In the genomic region with DNA sequence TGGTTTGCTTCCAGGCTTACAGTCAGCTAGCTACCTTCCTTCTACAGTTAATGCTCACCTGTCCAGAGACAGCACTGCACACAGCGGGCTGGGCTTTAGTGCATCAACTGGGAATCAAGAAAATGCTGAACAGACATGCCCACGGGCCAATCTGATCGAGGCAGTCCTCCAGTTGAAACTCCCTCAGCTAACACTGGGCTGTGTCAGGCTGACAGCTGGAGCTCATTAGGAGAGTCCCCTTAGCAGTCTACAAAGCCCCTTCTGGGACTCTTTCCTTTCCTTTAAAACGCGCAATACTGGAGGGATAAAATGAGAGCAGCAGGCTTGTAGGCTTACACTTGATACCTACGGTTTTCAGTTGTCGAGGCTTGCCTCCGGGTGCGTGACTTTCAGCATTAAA, we compare ENCODE assay signal across 13 mouse cellular contexts. TPM values are rescaled to one million over a fixed set of nuclear protein-coding genes. Genes with fewer than 3 reads are reported as not detected.
DNase-seq lines count a peak whose midpoint lies in the region; ATAC-seq and TF ChIP-seq lines count a peak whose summit lies in the region.
"Had no signal": no experiment of that assay in that cellular context is flagged by ENCODE, and none has a peak within 500 bp of the region (broad histone marks: within the 10 kb centered on the region; RNA-seq: fewer than 3 reads in every experiment).

No protein-coding gene starts in this region.

- no peak for ATAC-seq in hindbrain, embryonic 11.5 days (ENCODE audit: low FRiP score)
- no peak for ATAC-seq in hindbrain, embryonic 16.5 days
- peak; percentile 88 for ATAC-seq in embryonic facial prominence, embryonic 11.5 days (replicated peaks; ENCODE audit: insufficient number of reproducible peaks, low FRiP score, low TSS enrichment, low read depth)
- ATAC-seq in limb, embryonic 13.5 days (ENCODE audit: low FRiP score, low read depth): peak; percentile 87
- ATAC-seq in lung, postnatal 0 days: no peak

- H3K9ac ChIP-seq in hindbrain, embryonic 11.5 days (ENCODE audit: low read depth, low read length): no peak overlapping the region
- no peak overlapping the region for H3K9ac ChIP-seq in hindbrain, embryonic 16.5 days (ENCODE audit: low read depth, low read length)
- no peak overlapping the region for H3K9ac ChIP-seq in embryonic facial prominence, embryonic 11.5 days (replicated peaks; ENCODE audit: low read length)
- H3K9ac ChIP-seq in limb, embryonic 13.5 days: no peak overlapping the region
- H3K9ac ChIP-seq in lung, postnatal 0 days (replicated peaks; ENCODE audit: low read depth): no peak overlapping the region
- H3K9ac ChIP-seq: liver, embryonic 13.5 days had no signal

- no peak overlapping the region for H3K4me3 ChIP-seq in hindbrain, embryonic 11.5 days (ENCODE audit: low read depth, low read length)
- no peak overlapping the region for H3K4me3 ChIP-seq in hindbrain, embryonic 16.5 days (ENCODE audit: low read length)
- H3K4me3 ChIP-seq in embryonic facial prominence, embryonic 11.5 days (ENCODE audit: low read depth, low read length): no peak overlapping the region
- H3K4me3 ChIP-seq in limb, embryonic 13.5 days: peak overlapping the region; percentile 28
- H3K4me3 ChIP-seq in lung, postnatal 0 days (ENCODE audit: low read depth, low read length): no peak overlapping the region
- H3K4me3 ChIP-seq: layer of hippocampus, adult 2 months; liver, embryonic 13.5 days; myocyte had no signal

- 58% methylated on average over 9 of the region's 9 CpGs for WGBS in hindbrain, embryonic 11.5 days
- WGBS in hindbrain, embryonic 16.5 days: 61% methylated on average over 9 of the region's 9 CpGs
- 24% methylated on average over 9 of the region's 9 CpGs for WGBS in embryonic facial prominence, embryonic 11.5 days
- WGBS in limb, embryonic 13.5 days: 10% methylated on average over 9 of the region's 9 CpGs
- WGBS in lung, postnatal 0 days: 63% methylated on average over 9 of the region's 9 CpGs

- no peak for TF ChIP-seq EP300 in lung, postnatal 0 days (IDR thresholded peaks at IDR 0.05)

- no peak overlapping the region for H3K27ac ChIP-seq in hindbrain, embryonic 11.5 days (ENCODE audit: low read depth, low read length)
- H3K27ac ChIP-seq in hindbrain, embryonic 16.5 days (ENCODE audit: low read depth, low read length): no peak overlapping the region
- no peak overlapping the region for H3K27ac ChIP-seq in embryonic facial prominence, embryonic 11.5 days (replicated peaks; ENCODE audit: low read depth, low read length)
- H3K27ac ChIP-seq in limb, embryonic 13.5 days: peak overlapping the region; percentile 39; the same call in 1 of the 2 replicates
- H3K27ac ChIP-seq in lung, postnatal 0 days (ENCODE audit: low read length): no peak overlapping the region
- H3K27ac ChIP-seq: layer of hippocampus, adult 2 months; liver, embryonic 13.5 days had no signal

- no peak for TF ChIP-seq CTCF in lung, postnatal 0 days (IDR thresholded peaks at IDR 0.05)

- no peaks in the 10 kb centered on the region for H3K9me3 ChIP-seq in hindbrain, embryonic 11.5 days (ENCODE audit: control insufficient read depth, low read length)
- H3K9me3 ChIP-seq in hindbrain, embryonic 16.5 days (ENCODE audit: control insufficient read depth, low read length): no peaks in the 10 kb centered on the region
- no peaks in the 10 kb centered on the region for H3K9me3 ChIP-seq in embryonic facial prominence, embryonic 11.5 days (replicated peaks; ENCODE audit: control insufficient read depth, low read length)
- no peaks in the 10 kb centered on the region for H3K9me3 ChIP-seq in limb, embryonic 13.5 days
- H3K9me3 ChIP-seq in lung, postnatal 0 days (ENCODE audit: low read length): no peaks in the 10 kb centered on the region
- H3K9me3 ChIP-seq: liver, embryonic 13.5 days had no signal

- no peaks in the 10 kb centered on the region for H3K36me3 ChIP-seq in hindbrain, embryonic 11.5 days (ENCODE audit: control insufficient read depth, insufficient read depth, low read length)
- H3K36me3 ChIP-seq in hindbrain, embryonic 16.5 days (ENCODE audit: control insufficient read depth, insufficient read depth, low read length): no peaks in the 10 kb centered on the region
- H3K36me3 ChIP-seq in embryonic facial prominence, embryonic 11.5 days (replicated peaks; ENCODE audit: control insufficient read depth, insufficient read depth, low read depth, low read length): no peaks in the 10 kb centered on the region
- no peaks in the 10 kb centered on the region for H3K36me3 ChIP-seq in limb, embryonic 13.5 days
- H3K36me3 ChIP-seq in lung, postnatal 0 days (ENCODE audit: insufficient read depth, low read length): no peaks in the 10 kb centered on the region
- H3K36me3 ChIP-seq: liver, embryonic 13.5 days had no signal

- H3K27me3 ChIP-seq in hindbrain, embryonic 11.5 days (ENCODE audit: control insufficient read depth, insufficient read depth, low read length): no peaks in the 10 kb centered on the region
- no peaks in the 10 kb centered on the region for H3K27me3 ChIP-seq in hindbrain, embryonic 16.5 days (replicated peaks; ENCODE audit: control insufficient read depth, insufficient read depth, low read length)
- H3K27me3 ChIP-seq in embryonic facial prominence, embryonic 11.5 days (ENCODE audit: control insufficient read depth, insufficient read depth, low read length): no peaks in the 10 kb centered on the region
- H3K27me3 ChIP-seq in limb, embryonic 13.5 days: no peaks in the 10 kb centered on the region
- no peaks in the 10 kb centered on the region for H3K27me3 ChIP-seq in lung, postnatal 0 days (replicated peaks; ENCODE audit: insufficient read depth, low read length)
- H3K27me3 ChIP-seq: liver, embryonic 13.5 days had no signal

- H3K4me2 ChIP-seq in hindbrain, embryonic 11.5 days (replicated peaks; ENCODE audit: low read depth, low read length): no peak overlapping the region
- no peak overlapping the region for H3K4me2 ChIP-seq in hindbrain, embryonic 16.5 days (ENCODE audit: low read length)
- peak overlapping the region; percentile 22; the same call in 1 of the 2 replicates for H3K4me2 ChIP-seq in embryonic facial prominence, embryonic 11.5 days (ENCODE audit: low read depth, low read length)
- peak overlapping the region; percentile 57 for H3K4me2 ChIP-seq in limb, embryonic 13.5 days (replicated peaks)
- H3K4me2 ChIP-seq in lung, postnatal 0 days (replicated peaks; ENCODE audit: low read depth, low read length): no peak overlapping the region
- H3K4me2 ChIP-seq: liver, embryonic 13.5 days had no signal

- DNase-seq in hindbrain, embryonic 11.5 days (ENCODE audit: low spot score): peak; percentile 31
- DNase-seq in embryo, embryonic 10.5 days (ENCODE audit: low spot score): peak; percentile 74
- peak; percentile 91 for DNase-seq in embryonic facial prominence, embryonic 11.5 days (ENCODE audit: low spot score)
- no peak for DNase-seq in lung, postnatal 0 days (ENCODE audit: low spot score)
- no peak for DNase-seq in spleen, postnatal 14 days (ENCODE audit: low spot score in 2 of 2)
- DNase-seq: adrenal gland, adult 2 months; cerebellum, adult 2 months; liver, embryonic 13.5 days; right cerebral cortex, postnatal 25 days had no signal

- H3K4me1 ChIP-seq in hindbrain, embryonic 11.5 days (replicated peaks; ENCODE audit: control insufficient read depth, insufficient read depth, low read length): no peaks in the 10 kb centered on the region
- no peaks in the 10 kb centered on the region for H3K4me1 ChIP-seq in hindbrain, embryonic 16.5 days (ENCODE audit: control insufficient read depth, insufficient read depth, low read depth, low read length)
- H3K4me1 ChIP-seq in embryonic facial prominence, embryonic 11.5 days (ENCODE audit: control insufficient read depth, insufficient read depth, low read length): no peaks in the 10 kb centered on the region
- H3K4me1 ChIP-seq in limb, embryonic 13.5 days: peaks cover 18% of the 10 kb centered on the region
- no peaks in the 10 kb centered on the region for H3K4me1 ChIP-seq in lung, postnatal 0 days (ENCODE audit: insufficient read depth, low read depth, low read length)
- H3K4me1 ChIP-seq: liver, embryonic 13.5 days had no signal

RNA-seq across cellular contexts. Expression of a gene that starts 53.9 kb away (rescaled TPM):
- polyA plus RNA-seq in hindbrain, embryonic 11.5 days (2014; fragmentation: Nextera tagmentation; extraction: Ambion mirVana): 13.4 and 18.4 TPM in 2 replicates
- polyA plus RNA-seq in hindbrain, embryonic 16.5 days (2015; fragmentation: Nextera tagmentation; extraction: Ambion mirVana): 14.9 and 15.0 TPM in 2 replicates
- polyA plus RNA-seq in embryonic facial prominence, embryonic 11.5 days (2014; fragmentation: Nextera tagmentation; extraction: Ambion mirVana): 13.1 and 13.4 TPM in 2 replicates
- 12.8 and 14.4 TPM in 2 replicates for polyA plus RNA-seq in limb, embryonic 13.5 days (2015; fragmentation: Nextera tagmentation; extraction: Ambion mirVana)
- polyA plus RNA-seq in lung, postnatal 0 days (2015; fragmentation: Nextera tagmentation; extraction: Ambion mirVana): 7.7 and 11.3 TPM in 2 replicates

Comparison
In these comparisons a context has a peak if more than half of its experiments do, and no peak if none do; other contexts are left out.
1. ATAC-seq: peak in embryonic facial prominence, embryonic 11.5 days (single experiment) and limb, embryonic 13.5 days (single experiment); none in hindbrain, embryonic 11.5 days (single experiment), hindbrain, embryonic 16.5 days (single experiment) and lung, postnatal 0 days (single experiment).
2. DNase-seq: peak in hindbrain, embryonic 11.5 days (single experiment), embryo, embryonic 10.5 days (single experiment) and embryonic facial prominence, embryonic 11.5 days (single experiment); none in lung, postnatal 0 days (single experiment) and spleen, postnatal 14 days (0 of 2).
3. H3K4me2 ChIP-seq: peak in embryonic facial prominence, embryonic 11.5 days (single experiment) and limb, embryonic 13.5 days (single experiment); none in hindbrain, embryonic 11.5 days (single experiment), hindbrain, embryonic 16.5 days (single experiment) and lung, postnatal 0 days (single experiment).